Mouse (Mus musculus): Measurements from ENCODE around the gene Dapp1.
"Not testable (repeated sequence)": the region's sequence is repeated elsewhere in the genome, so short reads cannot be mapped to it uniquely, and the experiment has no call there.

The Dapp1 gene

GRCm38 (mm10) chr3:137918172-137918931 is 63.0 kb downstream of the Dapp1 start, which contains the start of gene Lamtor3:
Lamtor3 (plus strand) TSS chr3:137918506.
- DNase-seq: peak; percentile 90

- DNase-seq: no peak
These were observed 63.6 kb downstream of the Dapp1 start for GRCm38 (mm10) chr3:137917694-137918171.

- not testable (repeated sequence) for DNase-seq
These were observed 66.8 kb downstream of the Dapp1 start for GRCm38 (mm10) chr3:137914567-137914966.

- no peak for DNase-seq
These were observed 68.3 kb downstream of the Dapp1 start for GRCm38 (mm10) chr3:137913093-137913492.

GRCm38 (mm10) chr3:137900149-137900548 is 81.2 kb downstream of the Dapp1 start:
- peak; percentile 55 for DNase-seq

- DNase-seq: no peak
These were observed 83.7 kb downstream of the Dapp1 start for GRCm38 (mm10) chr3:137897685-137898084.

GRCm38 (mm10) chr3:137896867-137897266 is 84.5 kb downstream of the Dapp1 start:
- no peak for DNase-seq

- DNase-seq: peak; percentile 13
These were observed 85.0 kb downstream of the Dapp1 start for GRCm38 (mm10) chr3:137896386-137896785.

GRCm38 (mm10) chr3:137895196-137895595 is 86.1 kb downstream of the Dapp1 start:
- no peak for DNase-seq

GRCm38 (mm10) chr3:137893789-137894188 is 87.6 kb downstream of the Dapp1 start:
- DNase-seq: no peak

GRCm38 (mm10) chr3:137892118-137892517 is 89.2 kb downstream of the Dapp1 start:
- no peak for DNase-seq

- no peak for DNase-seq
These were observed 90.3 kb downstream of the Dapp1 start for GRCm38 (mm10) chr3:137891089-137891488.

GRCm38 (mm10) chr3:137887961-137888360 is 93.4 kb downstream of the Dapp1 start:
- DNase-seq: no peak

GRCm38 (mm10) chr3:137881093-137881492 is 100.3 kb downstream of the Dapp1 start:
- DNase-seq: no peak

Data from layer of hippocampus, adult 9-11 months (tissue).